Mouse (Mus musculus): ENCODE measurements around the gene Mrpl57.

The Mrpl57 gene

GRCm38 (mm10) chr14:57859520-57859919 lies 33.5 kb downstream of the Mrpl57 start:
- no peak for DNase-seq (ENCODE audit: low read depth, low spot score)

- DNase-seq (ENCODE audit: low read depth, low spot score): no peak
Measured at GRCm38 (mm10) chr14:57861987-57862412, 36.0 kb downstream of the Mrpl57 start.

GRCm38 (mm10) chr14:57863129-57863528 lies 37.1 kb downstream of the Mrpl57 start:
- no peak for DNase-seq (ENCODE audit: low read depth, low spot score)

- no peak for DNase-seq (ENCODE audit: low read depth, low spot score)
Measured at GRCm38 (mm10) chr14:57865256-57865655, 39.2 kb downstream of the Mrpl57 start.

- DNase-seq (ENCODE audit: low read depth, low spot score): no peak
Measured at GRCm38 (mm10) chr14:57866676-57867276, 40.7 kb downstream of the Mrpl57 start.

- DNase-seq (ENCODE audit: low read depth, low spot score): no peak
Measured at GRCm38 (mm10) chr14:57877921-57878320, 51.9 kb downstream of the Mrpl57 start.

Data from retina, postnatal 7 days (tissue).